Mouse (Mus musculus) liver, embryonic 14.5 days (tissue): ENCODE measurements around the gene Vti1b. TPM values are rescaled to one million over a fixed set of nuclear protein-coding genes. Genes with fewer than 3 reads are reported as not detected.

Experiments
- ATAC-seq: fragments of 200-750 bp; cut with Nextera tagmentation; 2 replicates; pipeline ENCODE4 v1.8.0; 2017; ENCODE audit warnings: moderate number of reproducible peaks, mild to moderate bottlenecking, moderate library complexity; ENCODE audit not compliant: insufficient read depth
- DNase-seq, 3 experiments: peaks; one replicate each; pipeline ENCODE4 v3.0.0-alpha.2; 2012 to 2013; ENCODE audit warnings: low read depth in 3 of 3, low spot score in 3 of 3
- H3K27ac ChIP-seq: fragments of 300-500 bp; sonication (generic); 2 replicates; pipeline ENCODE4 v1.5.1; 2014; ENCODE audit warnings: moderate library complexity, mild to moderate bottlenecking, control low read depth, inconsistent platforms
- H3K27me3 ChIP-seq: fragments of 300-500 bp; sonication (generic); 2 replicates; pipeline ENCODE4 v1.6.1; 2014; ENCODE audit warnings: mild to moderate bottlenecking, low read length, moderate library complexity; ENCODE audit not compliant: control insufficient read depth, insufficient read depth
- H3K36me3 ChIP-seq: fragments of 300-500 bp; sonication (generic); replicated peaks from 2 replicates; pipeline ENCODE4 v1.6.1; 2014; ENCODE audit warnings: low read depth; ENCODE audit not compliant: control insufficient read depth, insufficient read depth
- H3K4me1 ChIP-seq, 2 experiments: fragments of 200-500 bp in 1 of 2; fragments of 300-500 bp in 1 of 2; sonication (generic) in 1 of 2; replicated peaks; 2 replicates each; pipeline ENCODE4 v1.6.1; 2012 to 2014; ENCODE audit warnings: antibody characterized with exemption in 1 of 2, inconsistent platforms in 1 of 2, low read length in 1 of 2; ENCODE audit not compliant: control insufficient read depth in 2 of 2, insufficient read depth in 2 of 2
- H3K4me2 ChIP-seq: fragments of 300-500 bp; sonication (generic); 2 replicates; pipeline ENCODE4 v1.6.1; 2014; ENCODE audit warnings: low read depth, mild to moderate bottlenecking, control low read depth, moderate library complexity
- H3K4me3 ChIP-seq, 2 experiments: fragments of 200-500 bp in 1 of 2; fragments of 300-500 bp in 1 of 2; sonication (generic) in 1 of 2; 2 replicates each; pipeline ENCODE4 v1.5.1; 2012 to 2014; ENCODE audit warnings: low read depth in 2 of 2, low read length in 2 of 2, mild to moderate bottlenecking in 2 of 2, control low read depth in 1 of 2, inconsistent platforms in 1 of 2, moderate library complexity in 1 of 2; ENCODE audit not compliant: insufficient read depth in 1 of 2
- H3K9ac ChIP-seq: fragments of 300-500 bp; sonication (generic); replicated peaks from 2 replicates; pipeline ENCODE4 v1.6.1; 2014; ENCODE audit warnings: mild to moderate bottlenecking, control low read depth, moderate library complexity
- H3K9me3 ChIP-seq: fragments of 300-500 bp; sonication (generic); 2 replicates; pipeline ENCODE4 v1.6.1; 2016; ENCODE audit warnings: low read length, mixed read lengths; ENCODE audit not compliant: control insufficient read depth
- CTCF ChIP-seq: IDR thresholded peaks from 2 replicates; pipeline ENCODE4 v1.5.1; 2016; ENCODE audit warnings: antibody characterized with exemption, low read depth, control low read depth
- EP300 ChIP-seq: IDR thresholded peaks from 2 replicates; pipeline ENCODE4 v1.6.1; 2016; ENCODE audit warnings: antibody characterized with exemption, low read depth
- WGBS: fragments of 180-500 bp; shearing (Covaris S2); extraction: QIAGEN DNeasy Blood & Tissue Kit; methylation state at CpG from one replicate; pipeline ENCODE4 v1.1.7; 2014; ENCODE audit not compliant: insufficient replicate concordance; 5-methylcytosine and 5-hydroxymethylcytosine counted together
- polyA plus RNA-seq, 2 experiments: library from polyadenylated mRNA; depleted of rRNA in 1 of 2; stranded (reverse) in 1 of 2; unstranded in 1 of 2; fragments of >200 nt; fragmentation: Nextera tagmentation in 1 of 2; extraction: Ambion mirVana in 1 of 2; gene quantifications; 2 replicates each; pipeline versions ENCODE4 v1.2.1 to v1.2.3; 2012 to 2014

The Vti1b gene
- polyA plus RNA-seq, 2 experiments, result 16.0 to 34.9 TPM

DNA sequence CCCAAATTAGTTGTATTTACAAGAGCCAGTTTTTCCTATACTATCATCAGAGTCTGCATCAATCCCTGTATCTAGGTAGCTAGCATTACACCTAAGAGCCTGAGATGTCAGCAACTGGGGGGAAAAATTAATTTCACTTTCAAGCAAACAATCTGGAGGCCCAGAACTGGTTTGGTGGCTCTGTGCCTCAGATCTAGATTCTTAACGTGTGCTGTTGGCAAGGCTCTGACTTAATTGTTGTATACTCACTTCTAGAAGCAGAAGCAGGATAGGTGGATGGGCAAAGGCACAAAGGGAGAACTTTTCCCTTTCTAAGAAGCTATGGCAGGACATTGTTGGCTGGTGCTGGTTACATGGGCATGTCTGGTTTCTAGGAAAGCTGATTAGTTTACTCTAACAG lies 33.0 kb downstream of the Vti1b start:
- Histone ChIP-seq H3K27ac (no peak overlapping the region), H3K4me3 (no peak overlapping the region), H3K4me1 (no peaks in the 10 kb centered on the region), H3K9ac (no peak overlapping the region), H3K36me3 (no peaks in the 10 kb centered on the region), H3K9me3 (no peaks in the 10 kb centered on the region), H3K27me3 (no peaks in the 10 kb centered on the region; the same call in 1 of the 2 replicates), H3K4me2 (no peak overlapping the region)
- DNase-seq (no peak), ATAC-seq (no peak)
- WGBS, result 38% methylated on average over 1 of the region's 1 CpGs
- no peak for TF ChIP-seq CTCF
- no peak for TF ChIP-seq EP300

DNA sequence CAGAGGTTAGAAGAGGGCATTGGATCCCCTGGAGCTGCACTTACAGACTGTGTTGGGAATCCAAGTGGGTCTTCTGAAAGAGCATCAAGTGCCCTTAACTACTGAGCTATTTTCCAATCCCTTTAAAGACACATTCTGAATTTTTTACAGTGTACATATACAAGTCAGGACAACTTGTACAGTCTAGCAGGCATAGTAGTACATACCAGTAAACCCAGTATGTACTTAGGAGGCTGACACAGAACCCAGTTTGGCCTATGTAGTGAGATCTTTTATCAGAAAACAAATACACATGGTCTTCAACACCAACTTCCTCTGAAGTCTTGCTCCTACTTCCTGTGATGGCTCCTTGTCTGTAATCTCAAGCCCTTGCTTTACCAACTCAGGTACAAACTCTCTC lies 33.5 kb downstream of the Vti1b start:
- Histone ChIP-seq H3K27ac (no peak overlapping the region), H3K4me1 (no peaks in the 10 kb centered on the region), H3K36me3 (no peaks in the 10 kb centered on the region), H3K9me3 (no peaks in the 10 kb centered on the region), H3K27me3 (no peaks in the 10 kb centered on the region; the same call in 1 of the 2 replicates), H3K4me2 (no peak overlapping the region), H3K4me3 (no peak overlapping the region), H3K9ac (no peak overlapping the region)
- DNase-seq, result no peak
- ATAC-seq, result no peak
- TF ChIP-seq EP300, result no peak
- TF ChIP-seq CTCF, result no peak

DNA sequence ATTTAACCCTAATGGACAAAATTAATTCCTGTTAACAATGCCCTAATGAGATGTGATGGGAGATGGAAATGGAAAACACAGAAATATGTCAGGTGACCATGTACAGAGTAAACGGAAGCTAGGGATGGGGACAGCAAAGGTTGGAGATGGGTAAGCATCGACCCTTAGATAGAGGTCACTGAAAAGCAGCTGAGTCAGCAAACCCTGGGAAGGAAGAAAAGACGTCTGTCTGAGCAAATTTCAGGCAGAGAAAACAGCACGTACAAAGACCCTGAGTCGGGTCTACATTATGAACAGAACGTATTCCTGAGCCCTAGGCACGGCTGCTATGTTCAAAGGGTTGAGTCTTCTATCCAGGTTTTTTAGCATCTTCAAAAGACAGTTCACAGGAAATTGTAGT lies 35.5 kb downstream of the Vti1b start:
- WGBS, result 54% methylated on average over 7 of the region's 7 CpGs
- H3K9me3 ChIP-seq, result no peaks in the 10 kb centered on the region
- TF ChIP-seq EP300, result no peak
- no peak for TF ChIP-seq CTCF
- DNase-seq (no peak), ATAC-seq (no peak)
- H3K36me3 ChIP-seq, result no peaks in the 10 kb centered on the region
- no peaks in the 10 kb centered on the region for H3K4me1 ChIP-seq
- no peak overlapping the region for H3K4me3 ChIP-seq
- no peak overlapping the region for H3K27ac ChIP-seq
- H3K27me3 ChIP-seq, result peaks cover 10% of the 10 kb centered on the region
- H3K9ac ChIP-seq, result no peak overlapping the region
- H3K4me2 ChIP-seq, result no peak overlapping the region

DNA sequence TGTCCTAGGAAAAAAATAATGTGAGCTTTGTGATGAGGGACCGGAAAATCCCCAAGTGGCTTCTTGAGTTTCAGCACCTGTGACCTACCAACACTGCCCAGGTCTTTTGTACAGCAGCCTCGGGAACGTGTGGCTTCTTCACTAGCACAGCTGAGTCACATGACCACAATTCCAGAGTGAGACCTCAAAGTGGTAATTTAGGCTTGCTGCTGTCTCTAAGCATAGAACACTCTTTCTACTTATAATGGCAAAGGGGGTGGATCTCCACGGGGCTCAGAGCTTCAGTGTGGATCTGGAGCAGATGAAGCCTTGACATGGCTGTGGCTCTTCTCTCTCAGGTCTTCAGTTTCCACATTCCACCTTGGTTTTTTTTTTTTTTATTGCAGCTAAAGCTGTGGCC lies 37.4 kb downstream of the Vti1b start:
- no peak for ATAC-seq
- Histone ChIP-seq H3K4me1 (no peaks in the 10 kb centered on the region), H3K9me3 (no peaks in the 10 kb centered on the region), H3K9ac (no peak overlapping the region), H3K27me3 (peaks cover 29% of the 10 kb centered on the region), H3K4me3 (no peak overlapping the region), H3K4me2 (no peak overlapping the region), H3K27ac (no peak overlapping the region), H3K36me3 (no peaks in the 10 kb centered on the region)
- DNase-seq, result no peak
- WGBS, result 29% methylated on average over 4 of the region's 4 CpGs
- TF ChIP-seq CTCF (no peak), EP300 (no peak)

DNA sequence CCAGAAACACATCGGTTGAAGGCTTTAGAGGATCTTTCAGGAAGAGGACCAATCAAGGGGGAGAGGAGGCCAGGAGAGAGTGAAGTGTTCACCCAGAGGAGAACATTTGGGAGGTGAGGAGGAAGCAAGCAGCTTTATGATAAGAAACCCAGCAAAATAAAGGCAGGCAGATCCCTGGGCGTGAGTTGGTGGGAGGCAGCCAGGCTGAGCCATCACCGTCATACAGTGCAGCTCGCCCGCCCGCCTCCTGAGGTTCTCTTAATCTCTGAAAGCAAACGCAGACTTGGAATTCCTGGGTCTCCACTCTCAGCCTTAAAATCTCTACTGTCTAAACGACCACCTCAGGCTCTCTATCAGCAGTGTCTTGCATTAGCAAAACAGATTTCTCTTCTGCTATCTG lies 37.8 kb downstream of the Vti1b start:
- H3K36me3 ChIP-seq, result no peaks in the 10 kb centered on the region
- 27% methylated on average over 8 of the region's 8 CpGs for WGBS
- no peaks in the 10 kb centered on the region for H3K4me1 ChIP-seq
- no peak overlapping the region for H3K4me3 ChIP-seq
- H3K9me3 ChIP-seq, result no peaks in the 10 kb centered on the region
- peaks cover 33% of the 10 kb centered on the region for H3K27me3 ChIP-seq
- TF ChIP-seq CTCF, result no peak
- TF ChIP-seq EP300, result no peak
- no peak overlapping the region for H3K4me2 ChIP-seq
- ATAC-seq (no peak), DNase-seq (no peak)
- no peak overlapping the region for H3K9ac ChIP-seq
- no peak overlapping the region for H3K27ac ChIP-seq
